Mouse (Mus musculus): ENCODE measurements around the gene Gnas.
"Not testable (repeated sequence)": the region's sequence is repeated elsewhere in the genome, so short reads cannot be mapped to it uniquely, and the experiment has no call there.

The Gnas gene

GRCm38 (mm10) chr2:174294457-174294856 lies 10.3 kb downstream of the Gnas start:
- DNase-seq (ENCODE audit: low read depth, low spot score), result no peak

- DNase-seq (ENCODE audit: low read depth, low spot score), result peak; percentile 50
Measured at GRCm38 (mm10) chr2:174295175-174295899, 11.2 kb downstream of the Gnas start.

GRCm38 (mm10) chr2:174295900-174296465 lies 11.9 kb downstream of the Gnas start:
- no peak for DNase-seq (ENCODE audit: low read depth, low spot score)

GRCm38 (mm10) chr2:174297086-174297571 lies 13.0 kb downstream of the Gnas start:
- DNase-seq (ENCODE audit: low read depth, low spot score), result no peak

GRCm38 (mm10) chr2:174297851-174298250 lies 13.7 kb downstream of the Gnas start:
- DNase-seq (ENCODE audit: low read depth, low spot score), result no peak

- DNase-seq (ENCODE audit: low read depth, low spot score), result no peak
Measured at GRCm38 (mm10) chr2:174298471-174298870, 14.4 kb downstream of the Gnas start.

- DNase-seq (ENCODE audit: low read depth, low spot score), result no peak
Measured at GRCm38 (mm10) chr2:174299091-174299770, 15.1 kb downstream of the Gnas start.

GRCm38 (mm10) chr2:174299771-174300160 lies 15.6 kb downstream of the Gnas start:
- no peak for DNase-seq (ENCODE audit: low read depth, low spot score)

GRCm38 (mm10) chr2:174300186-174300585 lies 16.1 kb downstream of the Gnas start:
- DNase-seq (ENCODE audit: low read depth, low spot score), result no peak

GRCm38 (mm10) chr2:174300666-174301065 lies 16.5 kb downstream of the Gnas start:
- no peak for DNase-seq (ENCODE audit: low read depth, low spot score)

GRCm38 (mm10) chr2:174302526-174302925 lies 18.4 kb downstream of the Gnas start:
- no peak for DNase-seq (ENCODE audit: low read depth, low spot score)

GRCm38 (mm10) chr2:174305646-174306045 lies 21.5 kb downstream of the Gnas start:
- no peak for DNase-seq (ENCODE audit: low read depth, low spot score)

GRCm38 (mm10) chr2:174307903-174308302 lies 23.8 kb downstream of the Gnas start:
- DNase-seq (ENCODE audit: low read depth, low spot score), result no peak

- DNase-seq (ENCODE audit: low read depth, low spot score), result no peak
Measured at GRCm38 (mm10) chr2:174310913-174311514, 26.9 kb downstream of the Gnas start.

- DNase-seq (ENCODE audit: low read depth, low spot score), result no peak
Measured at GRCm38 (mm10) chr2:174311613-174312012, 27.5 kb downstream of the Gnas start.

- DNase-seq (ENCODE audit: low read depth, low spot score), result peak; percentile 48
Measured at GRCm38 (mm10) chr2:174312118-174312647, 28.1 kb downstream of the Gnas start.

GRCm38 (mm10) chr2:174312661-174313060 lies 28.5 kb downstream of the Gnas start:
- no peak for DNase-seq (ENCODE audit: low read depth, low spot score)

- not testable (repeated sequence) for DNase-seq (ENCODE audit: low read depth, low spot score)
Measured at GRCm38 (mm10) chr2:174315445-174315844, 31.3 kb downstream of the Gnas start.

- no peak for DNase-seq (ENCODE audit: low read depth, low spot score)
Measured at GRCm38 (mm10) chr2:174316661-174317060, 32.5 kb downstream of the Gnas start.

- no peak for DNase-seq (ENCODE audit: low read depth, low spot score)
Measured at GRCm38 (mm10) chr2:174325989-174326388, 41.9 kb downstream of the Gnas start.

GRCm38 (mm10) chr2:174326481-174326880 lies 42.4 kb downstream of the Gnas start:
- DNase-seq (ENCODE audit: low read depth, low spot score), result no peak
